Mouse (Mus musculus): ENCODE results near the gene Gramd1a. TPM values are rescaled to one million over a fixed set of nuclear protein-coding genes. Genes with fewer than 3 reads are reported as not detected.

Gene Gramd1a
- total RNA-seq, 4 experiments from 2014 or later, result 115 to 132 (median 125) TPM

GRCm38 (mm10) chr7:31151301-31152241 is 4.1 kb downstream of the Gramd1a start:
- no peak for DNase-seq (ENCODE audit: low spot score in 2 of 2)

- peak; percentile 77 to 80 for DNase-seq (ENCODE audit: low spot score in 2 of 2)
These were observed 5.0 kb downstream of the Gramd1a start for GRCm38 (mm10) chr7:31150566-31151300.

- DNase-seq (ENCODE audit: low spot score in 2 of 2), result no peak
These were observed 5.7 kb downstream of the Gramd1a start for GRCm38 (mm10) chr7:31149751-31150565.

- DNase-seq (ENCODE audit: low spot score in 2 of 2), result no peak
These were observed 6.4 kb downstream of the Gramd1a start for GRCm38 (mm10) chr7:31149271-31149670.

- DNase-seq (ENCODE audit: low spot score in 2 of 2), result no peak
These were observed 6.9 kb downstream of the Gramd1a start for GRCm38 (mm10) chr7:31148756-31149155.

GRCm38 (mm10) chr7:31148086-31148485 is 7.6 kb downstream of the Gramd1a start:
- DNase-seq (ENCODE audit: low spot score in 2 of 2), result no peak

- DNase-seq (ENCODE audit: low spot score in 2 of 2), result no peak
These were observed 10.0 kb downstream of the Gramd1a start for GRCm38 (mm10) chr7:31145596-31146160.

- DNase-seq (ENCODE audit: low spot score in 2 of 2), result no peak
These were observed 10.8 kb downstream of the Gramd1a start for GRCm38 (mm10) chr7:31144886-31145285.

- no peak for DNase-seq (ENCODE audit: low spot score in 2 of 2)
These were observed 14.8 kb downstream of the Gramd1a start for GRCm38 (mm10) chr7:31140941-31141340.

- no peak for DNase-seq (ENCODE audit: low spot score in 2 of 2)
These were observed 15.4 kb downstream of the Gramd1a start for GRCm38 (mm10) chr7:31140302-31140701.

GRCm38 (mm10) chr7:31139765-31140164 is 15.9 kb downstream of the Gramd1a start:
- DNase-seq (ENCODE audit: low spot score in 2 of 2), result peak in 1 of 2 experiments; percentile 62

GRCm38 (mm10) chr7:31135717-31136116 is 20.0 kb downstream of the Gramd1a start:
- DNase-seq (ENCODE audit: low spot score in 2 of 2), result no peak

GRCm38 (mm10) chr7:31131866-31132265 is 23.8 kb downstream of the Gramd1a start:
- no peak for DNase-seq (ENCODE audit: low spot score in 2 of 2)

- DNase-seq (ENCODE audit: low spot score in 2 of 2), result no peak
These were observed 24.9 kb downstream of the Gramd1a start for GRCm38 (mm10) chr7:31130841-31131240.

- no peak for DNase-seq (ENCODE audit: low spot score in 2 of 2)
These were observed 25.5 kb downstream of the Gramd1a start for GRCm38 (mm10) chr7:31130197-31130596.

- DNase-seq (ENCODE audit: low spot score in 2 of 2), result no peak
These were observed 27.5 kb downstream of the Gramd1a start for GRCm38 (mm10) chr7:31128157-31128705.

- peak in 1 of 2 experiments; percentile 61 for DNase-seq (ENCODE audit: low spot score in 2 of 2)
These were observed 28.6 kb downstream of the Gramd1a start, which contains the start of gene Scn1b for GRCm38 (mm10) chr7:31126851-31127724. Gene Scn1b, minus strand, starts transcription at chr7:31127003.

- peak in 1 of 2 experiments; percentile 48 for DNase-seq (ENCODE audit: low spot score in 2 of 2)
These were observed 29.4 kb downstream of the Gramd1a start for GRCm38 (mm10) chr7:31126211-31126751.

- DNase-seq (ENCODE audit: low spot score in 2 of 2), result no peak
These were observed 30.6 kb downstream of the Gramd1a start for GRCm38 (mm10) chr7:31125116-31125515.
